Mouse (Mus musculus): ENCODE measurements around the gene Slc9a5.

GRCm38 (mm10) chr8:105345061-105345975 is 3.3 kb upstream of the Slc9a5 start:
- TF ChIP-seq POLR2A (IDR thresholded peaks at IDR 0.05; ENCODE audit: insufficient read depth, low read depth, low read length) (no peak), CTCF (IDR thresholded peaks at IDR 0.05) (no peak)

All from heart, adult 2 months (tissue).